Mouse (Mus musculus) Patski (cell line): ENCODE measurements at regions not wholly inside any gene's neighbourhood (a gene's known extent, or its start where the extent isn't known, plus 50 kb on each side); places are given as distances from the start of the nearest gene placed in this dataset.
A peak's percentile ranks its signal among the peaks of the same experiment; 100 is the strongest.

Experiments
- ATAC-seq: fragments of 100-300 bp; one replicate; pipeline ENCODE4 v1.8.0; 2021
- CTCF ChIA-PET: fragments of 350-600 bp; sonication (Branson Sonifier 250); formaldehyde crosslinking; loops from one replicate; lab custom pipeline; 2022; ENCODE audit warnings: inconsistent platforms; lab: Charles Lee
- POLR2A ChIA-PET: fragments of 350-600 bp; sonication (Branson Sonifier 250); formaldehyde crosslinking; loops from one replicate; lab custom pipeline; 2022; ENCODE audit warnings: antibody characterized with exemption, inconsistent platforms; lab: Charles Lee
- DNase-seq: peaks from one replicate; pipeline ENCODE4 v3.0.0-alpha.2; 2011; ENCODE audit warnings: low read depth, low spot score
- H3K27me3 ChIP-seq: fragments of 371-371 bp; one replicate; pipeline ENCODE4 v1.5.1; 2021
- CTCF ChIP-seq: fragments of 100-300 bp; IDR thresholded peaks from one replicate; pipeline ENCODE4 v1.5.1; 2021
- in situ Hi-C: fragments of 300-500 bp; cut with MboI; formaldehyde crosslinking; loops from 3 replicates; pipeline ENCODE4 v1.11.1; 2018; ENCODE audit warnings: low pct_unique_long_range_greater_than_20kb, mixed read lengths

DNA sequence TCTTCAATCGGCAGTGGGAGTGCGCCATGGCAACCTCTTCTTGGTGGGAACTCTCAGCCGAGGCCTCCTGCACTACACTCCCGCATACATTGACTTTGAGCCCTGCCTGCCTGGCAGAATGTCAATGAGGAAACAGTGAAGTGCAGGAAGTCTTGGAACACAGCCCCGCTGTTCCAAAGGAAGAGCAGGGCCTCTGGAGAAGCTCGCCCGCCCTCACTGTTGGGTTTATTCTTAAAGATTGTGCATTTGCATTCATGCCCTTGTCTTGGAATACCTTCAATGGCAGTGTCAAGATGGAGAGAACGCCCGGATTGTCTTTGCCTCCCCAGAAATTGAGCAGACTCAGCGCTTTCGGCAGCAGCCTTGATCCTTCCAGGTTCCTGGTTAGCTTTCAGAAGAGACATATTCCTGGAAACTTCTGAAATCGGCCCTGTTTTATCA lies 499.1 kb downstream of the Sox2 start:
- no peak for TF ChIP-seq CTCF
- POLR2A ChIA-PET, result interaction anchor here (1.3 kb wide), 1 partner anchor 28 kb away, joined by 4 read pairs; no protein-coding TSS in a partner anchor
- ATAC-seq (no peak), DNase-seq (no peak)
- peaks cover 34% of the 10 kb centered on the region for H3K27me3 ChIP-seq
- in situ Hi-C loops, result no loop called here
- CTCF ChIA-PET, result no interaction called here

DNA sequence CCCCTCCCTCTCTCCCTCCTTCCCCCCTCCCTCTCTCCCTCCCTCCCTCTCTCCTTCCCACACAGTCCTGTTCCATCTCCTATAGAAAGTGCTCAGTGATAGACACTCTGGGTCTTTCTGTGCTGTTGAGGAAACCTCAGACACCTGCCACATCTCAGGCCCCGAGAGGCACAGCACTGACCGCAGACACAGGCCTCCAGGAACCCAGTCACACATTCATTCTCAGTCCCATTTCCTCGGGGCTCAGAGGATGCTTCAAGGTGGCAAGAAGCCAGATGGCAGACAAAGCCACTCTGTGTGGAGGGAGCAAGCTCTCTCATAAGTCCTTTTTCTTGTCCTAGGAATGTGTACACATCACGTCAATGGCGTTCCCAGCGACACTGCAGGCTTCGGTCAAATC lies 502.0 kb downstream of the Sox2 start:
- in situ Hi-C loops, result no loop called here
- no peak for TF ChIP-seq CTCF
- CTCF ChIA-PET, result interaction anchor here (0.9 to 1.6 kb wide), 3 partner anchors 8 to 308 kb away, joined by 3 read pairs; no protein-coding TSS in a partner anchor
- POLR2A ChIA-PET, result no interaction called here
- no peak for DNase-seq
- no peak for ATAC-seq
- H3K27me3 ChIP-seq, result peaks cover 32% of the 10 kb centered on the region

DNA sequence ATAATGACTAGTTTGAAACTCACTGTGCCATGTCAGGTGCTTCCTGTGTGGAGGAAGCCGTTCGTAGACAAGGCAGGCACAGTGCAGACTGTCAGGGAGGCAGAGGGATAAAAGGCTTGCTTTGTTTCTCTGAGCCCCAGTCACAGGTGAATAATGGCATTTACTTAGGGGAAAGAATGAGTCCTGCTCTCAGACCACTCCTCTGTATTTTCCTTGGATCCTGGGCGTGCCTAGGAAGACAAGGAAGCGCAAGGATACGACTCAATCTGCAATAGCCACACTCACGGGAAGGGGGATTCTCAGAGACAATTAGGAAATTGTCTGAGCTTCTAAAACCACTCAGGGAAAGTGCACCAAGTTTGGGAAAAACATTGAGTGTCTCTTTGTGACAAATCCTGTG lies 504.1 kb downstream of the Sox2 start:
- ChIA-PET POLR2A (no interaction called here), CTCF (no interaction called here)
- TF ChIP-seq CTCF, result no peak
- ATAC-seq (no peak), DNase-seq (no peak)
- H3K27me3 ChIP-seq, result peaks cover 21% of the 10 kb centered on the region
- in situ Hi-C loops, result no loop called here

DNA sequence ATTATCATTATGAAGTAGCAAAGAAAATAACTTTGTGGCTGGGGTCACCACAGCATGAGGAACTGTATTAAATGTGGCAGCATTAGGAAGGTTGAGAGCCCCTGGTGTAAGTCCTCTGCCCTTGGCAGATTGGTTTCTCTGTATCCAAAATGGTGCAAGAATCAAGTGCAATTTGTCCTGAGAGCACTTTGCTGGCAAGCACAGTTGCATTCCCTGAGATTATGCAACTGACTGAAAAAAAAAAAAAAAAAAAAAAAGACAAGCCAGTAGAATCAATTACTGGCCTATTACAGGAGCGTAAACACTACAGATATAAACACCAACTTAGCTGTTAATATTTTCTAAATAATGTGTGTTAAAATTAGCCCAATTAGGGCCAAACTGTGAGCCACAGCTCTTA lies 518.5 kb downstream of the Sox2 start:
- in situ Hi-C loops, result no loop called here
- POLR2A ChIA-PET, result interaction anchor here (0.7 kb wide), 1 partner anchor 18 kb away, joined by 3 read pairs; no protein-coding TSS in a partner anchor
- CTCF ChIA-PET, result interaction anchor here (0.7 kb wide), 1 partner anchor 19 kb away, joined by 3 read pairs; no protein-coding TSS in a partner anchor
- no peak for TF ChIP-seq CTCF
- DNase-seq (no peak), ATAC-seq (no peak)
- H3K27me3 ChIP-seq, result peaks cover 3% of the 10 kb centered on the region

DNA sequence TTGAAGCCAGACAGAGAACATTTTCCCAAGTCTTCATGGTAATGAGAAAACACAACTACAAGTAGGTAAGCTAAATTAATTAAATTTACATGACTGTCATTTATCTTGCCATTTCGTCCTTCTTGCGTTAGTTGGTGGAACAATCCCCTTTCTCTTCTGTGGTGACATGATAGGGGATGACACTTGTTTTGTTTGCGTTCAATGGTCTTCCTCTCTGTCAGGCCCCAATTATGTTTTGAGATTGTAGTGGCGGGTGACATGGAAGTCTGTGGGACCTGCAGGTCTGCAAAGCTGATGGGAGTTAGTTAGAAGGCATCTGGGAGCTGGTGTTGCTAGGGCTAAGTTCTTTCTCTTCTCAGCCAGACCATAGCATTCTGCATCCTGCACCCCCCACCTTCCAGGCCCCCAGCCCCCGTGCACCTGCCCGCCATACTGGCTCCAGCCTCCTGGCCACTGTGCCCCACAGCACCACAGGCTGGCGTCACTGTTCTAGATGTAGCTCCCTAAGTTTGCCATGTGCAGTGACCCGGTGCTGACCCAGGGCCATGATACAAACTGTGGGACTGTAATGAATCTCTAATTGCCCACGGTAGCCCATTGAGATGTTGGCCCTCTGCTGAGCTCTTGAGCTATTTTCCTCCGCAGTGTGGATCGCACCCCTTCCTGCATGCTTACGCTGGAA lies 528.7 kb downstream of the Sox2 start:
- no peak for TF ChIP-seq CTCF
- in situ Hi-C loops, result no loop called here
- ChIA-PET CTCF (interaction anchor here (1.0 kb wide), 1 partner anchor 9 kb away, joined by 3 read pairs; no protein-coding TSS in a partner anchor), POLR2A (no interaction called here)
- peaks cover 9% of the 10 kb centered on the region for H3K27me3 ChIP-seq
- DNase-seq, result no peak
- no peak for ATAC-seq

DNA sequence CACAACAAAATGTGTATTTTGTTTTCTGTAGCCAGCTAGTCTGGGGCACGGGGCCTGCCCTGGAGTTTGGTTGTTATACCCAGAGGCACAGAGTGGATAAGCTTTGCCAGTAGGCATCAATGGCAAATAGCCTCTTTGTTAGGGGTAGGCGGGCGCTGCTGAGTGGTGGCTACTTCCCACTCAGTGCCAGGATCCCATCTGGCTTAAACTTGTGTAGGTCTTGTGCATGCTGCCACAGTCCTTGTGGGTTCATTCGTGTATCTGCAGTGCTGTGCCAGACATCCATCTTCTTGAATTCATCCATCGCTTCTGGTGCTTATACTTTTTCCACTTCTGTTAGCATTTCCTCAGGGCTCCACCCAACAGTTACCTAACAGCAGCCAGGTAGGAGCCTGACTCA lies 545.4 kb upstream of the Atp11b start:
- ChIA-PET CTCF (no interaction called here), POLR2A (no interaction called here)
- ATAC-seq (no peak), DNase-seq (no peak)
- in situ Hi-C loops, result no loop called here
- no peaks in the 10 kb centered on the region for H3K27me3 ChIP-seq
- no peak for TF ChIP-seq CTCF

DNA sequence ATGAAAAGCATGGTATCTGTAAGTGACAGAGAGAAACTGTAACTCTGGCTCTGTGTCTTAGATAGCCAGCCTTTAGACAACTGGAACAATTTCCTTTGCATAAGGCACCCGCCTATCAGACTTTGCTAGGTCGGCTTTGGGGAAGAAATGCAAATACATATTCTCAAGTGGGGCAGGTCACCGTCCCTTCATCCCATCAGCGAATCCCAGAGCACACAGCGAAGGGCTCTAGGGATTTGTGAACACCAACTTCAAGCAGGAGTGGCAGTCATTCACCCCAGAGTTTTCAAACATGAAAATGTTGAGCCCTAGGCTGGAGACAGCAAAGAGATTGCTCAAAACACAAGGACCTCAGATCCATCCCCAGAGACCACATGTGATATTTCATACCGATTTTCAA lies 534.5 kb upstream of the Atp11b start:
- ATAC-seq, result no peak
- TF ChIP-seq CTCF, result no peak
- no peak for DNase-seq
- H3K27me3 ChIP-seq, result peaks cover 12% of the 10 kb centered on the region
- CTCF ChIA-PET, result no interaction called here
- in situ Hi-C loops, result no loop called here
- POLR2A ChIA-PET, result no interaction called here

DNA sequence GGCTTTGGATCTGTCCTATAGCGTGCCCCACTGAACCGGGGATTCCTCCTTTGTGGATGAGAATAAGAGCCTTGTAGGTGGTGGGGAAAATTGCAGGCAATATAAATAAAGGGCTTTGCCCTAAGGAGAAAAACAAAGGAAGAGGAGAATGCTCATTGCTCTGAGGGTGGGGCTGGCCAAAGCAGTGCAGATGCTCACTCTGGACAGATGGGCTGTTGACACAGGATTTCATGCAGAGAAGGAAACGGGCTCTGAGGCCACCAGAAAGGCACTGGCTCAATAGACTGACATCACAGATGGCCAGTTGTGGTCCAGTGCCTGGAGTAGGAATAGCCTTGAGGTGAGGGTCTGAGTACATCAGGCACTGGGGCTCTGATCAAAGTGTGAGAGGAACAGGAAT lies 532.7 kb upstream of the Atp11b start:
- POLR2A ChIA-PET, result no interaction called here
- CTCF ChIA-PET, result no interaction called here
- DNase-seq (no peak), ATAC-seq (no peak)
- in situ Hi-C loops, result no loop called here
- peaks cover 7% of the 10 kb centered on the region for H3K27me3 ChIP-seq
- no peak for TF ChIP-seq CTCF

DNA sequence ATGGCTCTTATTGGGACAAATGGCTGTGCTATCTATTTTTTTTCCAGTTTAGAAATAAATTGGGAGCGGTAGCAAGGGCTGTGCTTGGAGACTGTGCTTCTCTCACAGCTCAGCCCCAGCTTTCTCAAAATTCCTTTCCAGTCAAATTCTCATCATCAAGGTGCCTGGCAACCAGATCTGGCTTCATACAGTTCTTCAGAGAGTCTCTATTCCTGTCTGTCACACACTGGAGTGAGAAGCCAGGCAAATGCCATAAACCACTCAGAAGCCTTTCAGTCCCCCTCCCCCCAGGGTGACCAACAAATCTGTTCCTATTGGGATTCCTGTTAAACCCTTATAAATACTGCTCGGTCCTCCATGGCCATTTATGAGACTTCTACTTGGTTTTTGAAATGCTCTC lies 531.7 kb upstream of the Atp11b start:
- ATAC-seq (no peak), DNase-seq (no peak)
- no peak for TF ChIP-seq CTCF
- peaks cover 7% of the 10 kb centered on the region for H3K27me3 ChIP-seq
- ChIA-PET POLR2A (no interaction called here), CTCF (interaction anchor here (1.5 kb wide), 1 partner anchor 11 kb away, joined by 3 read pairs; no protein-coding TSS in a partner anchor)
- in situ Hi-C loops, result no loop called here

DNA sequence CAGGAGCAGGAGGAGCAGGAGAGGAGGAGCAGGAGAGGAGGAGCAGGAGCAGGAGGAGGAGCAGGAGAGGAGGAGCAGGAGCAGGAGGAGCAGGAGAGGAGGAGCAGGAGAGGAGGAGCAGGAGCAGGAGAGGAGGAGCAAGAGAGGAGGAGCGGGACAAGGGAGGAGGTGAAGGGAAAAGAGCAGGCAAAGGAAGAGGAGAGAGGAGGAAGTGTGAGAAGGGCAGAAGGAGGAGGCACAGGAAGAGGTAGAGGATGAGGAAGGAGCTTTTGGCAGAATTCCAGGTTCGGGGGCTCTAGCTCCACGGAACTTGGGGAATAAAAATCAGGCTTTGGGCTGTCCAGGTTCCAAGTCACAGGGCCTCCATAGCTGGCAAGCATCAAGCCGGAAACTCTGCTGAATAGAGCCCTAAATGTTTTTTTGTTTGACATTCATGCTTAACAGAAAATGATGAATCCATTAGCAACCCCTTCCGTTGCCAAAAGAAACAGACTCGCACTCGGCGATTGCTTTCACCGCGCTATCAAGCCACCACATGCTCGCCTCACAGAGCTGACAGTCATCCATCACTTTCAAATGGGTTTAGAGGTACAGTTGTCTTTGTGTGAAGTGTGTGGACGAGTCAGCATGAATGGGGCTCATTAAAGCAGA lies 528.7 kb upstream of the Atp11b start:
- peak; percentile 76 for ATAC-seq
- in situ Hi-C loops, result no loop called here
- no peak for TF ChIP-seq CTCF
- CTCF ChIA-PET, result interaction anchor here (1.2 kb wide), 1 partner anchor 16 kb away, joined by 3 read pairs; no protein-coding TSS in a partner anchor
- DNase-seq, result peak; percentile 75
- POLR2A ChIA-PET, result no interaction called here
- H3K27me3 ChIP-seq, result no peaks in the 10 kb centered on the region

DNA sequence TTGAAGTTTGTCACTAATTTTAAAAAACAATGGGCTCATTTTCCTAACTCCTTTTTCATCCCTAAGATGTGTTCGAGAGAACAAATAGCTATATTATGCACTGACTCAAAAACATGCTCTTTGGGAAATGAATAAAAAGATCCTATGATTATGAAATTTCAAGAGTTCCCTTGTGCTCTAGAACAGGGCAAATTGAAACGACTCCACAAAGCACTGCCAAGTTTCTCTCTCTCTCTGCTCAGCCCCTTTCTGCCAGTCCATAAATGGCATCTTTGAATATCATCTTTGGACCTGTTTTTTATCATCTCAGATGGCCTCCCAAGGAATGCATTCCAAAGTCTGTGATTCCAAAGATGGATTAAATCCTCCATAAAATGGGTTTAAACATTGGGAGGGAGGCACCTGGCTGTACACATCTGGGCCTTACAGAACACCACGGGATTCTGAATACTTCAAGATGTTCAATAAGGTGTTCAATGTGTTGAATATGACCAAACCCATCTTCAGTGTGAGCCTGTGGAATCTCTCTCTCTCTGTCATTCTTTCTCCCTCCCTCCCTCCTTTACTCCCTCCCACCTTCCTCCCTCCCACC lies 528.0 kb upstream of the Atp11b start:
- no peak for TF ChIP-seq CTCF
- no peak for ATAC-seq
- no peak for DNase-seq
- in situ Hi-C loops, result no loop called here
- CTCF ChIA-PET, result interaction anchor here (1.2 kb wide), 1 partner anchor 15 kb away, joined by 3 read pairs; no protein-coding TSS in a partner anchor
- H3K27me3 ChIP-seq, result no peaks in the 10 kb centered on the region
- POLR2A ChIA-PET, result no interaction called here
